Mouse (Mus musculus) heart, postnatal 4 days (tissue): ENCODE measurements at regions not wholly inside any gene's neighbourhood (a gene's known extent, or its start where the extent isn't known, plus 50 kb on each side); places are given as distances from the start of the nearest gene placed in this dataset.

Source experiments
- DNase-seq: peaks from one replicate; pipeline ENCODE4 v3.0.0; 2021

GRCm38 (mm10) chr12:109539046-109539445 is 61.1 kb downstream of the Rtl1 start:
- DNase-seq, result no peak

GRCm38 (mm10) chr12:109538641-109539040 is 61.5 kb downstream of the Rtl1 start:
- no peak for DNase-seq

GRCm38 (mm10) chr12:109536536-109536935 is 63.6 kb downstream of the Rtl1 start:
- no peak for DNase-seq

GRCm38 (mm10) chr12:109532392-109532791 is 67.7 kb downstream of the Rtl1 start:
- DNase-seq, result no peak

GRCm38 (mm10) chr12:109531347-109532023 is 68.6 kb downstream of the Rtl1 start:
- DNase-seq, result no peak

- no peak for DNase-seq
Measured at GRCm38 (mm10) chr12:109530215-109531050, 69.7 kb downstream of the Rtl1 start.

GRCm38 (mm10) chr12:109529501-109529900 is 70.6 kb downstream of the Rtl1 start:
- no peak for DNase-seq

GRCm38 (mm10) chr12:109528966-109529365 is 71.2 kb downstream of the Rtl1 start:
- DNase-seq, result no peak

GRCm38 (mm10) chr12:109528263-109528545 is 71.9 kb downstream of the Rtl1 start:
- DNase-seq, result peak; percentile 47

- no peak for DNase-seq
Measured at GRCm38 (mm10) chr12:109527414-109528262, 72.5 kb downstream of the Rtl1 start.

GRCm38 (mm10) chr12:109525613-109526012 is 73.0 kb downstream of the Dlk1 start:
- no peak for DNase-seq

- no peak for DNase-seq
Measured at GRCm38 (mm10) chr12:109521199-109521780, 68.7 kb downstream of the Dlk1 start.

GRCm38 (mm10) chr12:109520414-109520813 is 67.8 kb downstream of the Dlk1 start:
- no peak for DNase-seq

- DNase-seq, result no peak
Measured at GRCm38 (mm10) chr12:109519838-109520237, 67.2 kb downstream of the Dlk1 start.

- no peak for DNase-seq
Measured at GRCm38 (mm10) chr12:109518413-109519021, 65.9 kb downstream of the Dlk1 start.

- no peak for DNase-seq
Measured at GRCm38 (mm10) chr12:109517764-109518163, 65.1 kb downstream of the Dlk1 start.

- DNase-seq, result no peak
Measured at GRCm38 (mm10) chr12:109516961-109517360, 64.3 kb downstream of the Dlk1 start.

GRCm38 (mm10) chr12:109514292-109514818 is 61.7 kb downstream of the Dlk1 start:
- DNase-seq, result no peak
